Mouse (Mus musculus) liver, postnatal 0 days (tissue): ENCODE measurements at regions not wholly inside any gene's neighbourhood (a gene's known extent, or its start where the extent isn't known, plus 50 kb on each side); places are given as distances from the start of the nearest gene placed in this dataset.

ENCODE experiments used
- ATAC-seq: fragments of 200-750 bp; cut with Nextera tagmentation; 2 replicates; pipeline ENCODE4 v1.8.0; 2017; ENCODE audit warnings: mild to moderate bottlenecking, moderate library complexity
- DNase-seq: peaks from one replicate; pipeline ENCODE4 v3.0.0-alpha.2; 2016
- H3K27ac ChIP-seq: fragments of 300-500 bp; sonication (generic); 2 replicates; pipeline ENCODE4 v1.5.1; 2014; ENCODE audit warnings: antibody characterized with exemption, moderate library complexity, mild to moderate bottlenecking, low read depth
- H3K27me3 ChIP-seq: fragments of 300-500 bp; sonication (generic); 2 replicates; pipeline ENCODE4 v1.6.1; 2014; ENCODE audit warnings: low read length, control low read depth, mixed read lengths; ENCODE audit not compliant: insufficient read depth
- H3K36me3 ChIP-seq: fragments of 300-500 bp; sonication (generic); replicated peaks from 2 replicates; pipeline ENCODE4 v1.6.1; 2014; ENCODE audit warnings: mild to moderate bottlenecking, control low read depth, low read length, moderate library complexity, mixed read lengths; ENCODE audit not compliant: insufficient read depth
- H3K4me1 ChIP-seq: fragments of 300-500 bp; sonication (generic); 2 replicates; pipeline ENCODE4 v1.6.1; 2014; ENCODE audit warnings: antibody characterized with exemption, mild to moderate bottlenecking, control low read depth; ENCODE audit not compliant: insufficient read depth
- H3K4me2 ChIP-seq: fragments of 300-500 bp; sonication (generic); 2 replicates; pipeline ENCODE4 v1.6.1; 2014; ENCODE audit warnings: low read depth, mild to moderate bottlenecking, low read length, moderate library complexity, mixed read lengths
- H3K4me3 ChIP-seq: fragments of 300-500 bp; sonication (generic); 2 replicates; pipeline ENCODE4 v1.5.1; 2014; ENCODE audit warnings: low read depth, low read length
- H3K9ac ChIP-seq: fragments of 300-500 bp; sonication (generic); replicated peaks from 2 replicates; pipeline ENCODE4 v1.6.1; 2014; ENCODE audit warnings: mild to moderate bottlenecking, moderate library complexity
- H3K9me3 ChIP-seq: fragments of 300-500 bp; sonication (generic); 2 replicates; pipeline ENCODE4 v1.6.1; 2016; ENCODE audit warnings: mild to moderate bottlenecking, control low read depth, low read length, mixed read lengths
- CTCF ChIP-seq: sonication (generic); IDR thresholded peaks from 2 replicates; pipeline ENCODE4 v1.5.1; 2016; ENCODE audit warnings: antibody characterized with exemption, low read depth
- EP300 ChIP-seq: IDR thresholded peaks from 2 replicates; pipeline ENCODE4 v1.6.1; 2016; ENCODE audit warnings: antibody characterized with exemption, low read depth, mild to moderate bottlenecking
- WGBS: fragments of 180-500 bp; shearing (Covaris S2); extraction: QIAGEN DNeasy Blood & Tissue Kit; methylation state at CpG from one replicate; pipeline ENCODE4 v1.1.7; 2014; ENCODE audit not compliant: insufficient replicate concordance; 5-methylcytosine and 5-hydroxymethylcytosine counted together

DNA sequence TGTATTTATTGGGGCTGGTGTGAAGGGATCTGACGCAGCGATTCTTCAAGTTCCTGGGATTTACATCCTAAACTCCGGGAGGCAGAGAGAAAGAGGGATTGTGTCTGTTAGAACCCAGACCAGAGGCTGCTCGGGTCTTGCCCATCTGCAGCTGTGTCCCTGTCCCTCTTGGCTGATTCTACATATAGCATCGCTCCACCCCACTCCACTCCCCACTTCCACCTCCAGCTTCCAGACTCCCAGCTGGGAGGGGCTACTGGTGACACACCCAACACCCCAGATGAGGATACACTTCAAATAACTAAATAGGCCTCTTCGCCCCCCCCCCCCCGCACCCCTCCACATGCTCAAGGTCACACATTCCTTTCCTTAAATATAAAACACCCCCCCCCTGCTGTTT lies 85.1 kb upstream of the Smyd2 start:
- no peaks in the 10 kb centered on the region for H3K9me3 ChIP-seq
- WGBS: 66% methylated on average over 7 of the region's 7 CpGs
- H3K36me3 ChIP-seq: no peaks in the 10 kb centered on the region
- no peak for DNase-seq
- no peaks in the 10 kb centered on the region for H3K4me1 ChIP-seq
- ATAC-seq: no peak
- no peak overlapping the region for H3K4me2 ChIP-seq
- H3K27ac ChIP-seq: no peak overlapping the region
- no peak overlapping the region for H3K9ac ChIP-seq
- TF ChIP-seq EP300 (no peak), CTCF (no peak)
- no peak overlapping the region for H3K4me3 ChIP-seq
- no peaks in the 10 kb centered on the region for H3K27me3 ChIP-seq

DNA sequence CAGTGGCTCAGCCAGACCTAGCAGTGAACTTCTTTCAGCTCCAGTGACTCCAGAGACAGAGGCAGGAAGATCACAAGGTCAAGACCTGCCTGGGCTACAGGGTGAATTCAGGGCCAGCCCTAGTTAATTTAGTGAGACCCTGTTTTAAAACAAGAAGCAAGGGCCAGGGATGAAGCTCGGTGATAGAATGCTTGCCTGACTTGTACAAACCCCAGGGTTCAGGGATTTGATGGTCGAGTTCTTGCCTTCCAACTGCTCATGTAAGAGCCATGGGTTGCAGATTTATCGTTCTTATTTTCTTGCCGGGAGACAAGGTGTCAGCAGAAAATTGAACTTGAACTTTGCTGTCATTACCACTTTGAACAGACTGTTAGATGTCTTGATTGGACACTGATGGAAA lies 78.9 kb upstream of the Smyd2 start:
- ATAC-seq: no peak
- H3K36me3 ChIP-seq: no peaks in the 10 kb centered on the region
- no peak for DNase-seq
- WGBS: 76% methylated on average over 4 of the region's 4 CpGs
- H3K9me3 ChIP-seq: no peaks in the 10 kb centered on the region
- no peaks in the 10 kb centered on the region for H3K4me1 ChIP-seq
- no peak overlapping the region for H3K4me3 ChIP-seq
- no peak overlapping the region for H3K4me2 ChIP-seq
- no peak overlapping the region for H3K9ac ChIP-seq
- H3K27me3 ChIP-seq: no peaks in the 10 kb centered on the region
- no peak overlapping the region for H3K27ac ChIP-seq
- no peak for TF ChIP-seq EP300
- no peak for TF ChIP-seq CTCF

DNA sequence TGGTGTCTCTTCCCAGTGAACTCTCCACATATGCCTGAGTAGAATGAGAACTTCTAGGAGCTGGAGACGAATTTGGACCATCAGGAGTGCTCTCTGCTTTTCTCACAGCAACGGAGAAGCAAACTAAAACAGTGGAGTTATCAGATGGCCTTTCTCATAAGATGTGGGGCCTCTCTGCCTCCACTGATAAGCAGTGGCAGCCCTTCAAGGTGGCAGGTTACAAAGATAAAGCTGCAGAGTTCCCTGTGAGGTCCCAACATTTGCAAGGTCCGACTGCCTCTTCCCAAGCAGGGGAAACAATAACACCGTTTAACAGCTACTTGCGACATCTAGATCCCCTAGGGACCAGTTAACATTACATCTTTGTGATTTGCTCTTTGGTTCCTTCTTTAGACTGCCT lies 71.5 kb upstream of the Smyd2 start:
- no peaks in the 10 kb centered on the region for H3K4me1 ChIP-seq
- no peak overlapping the region for H3K4me3 ChIP-seq
- no peak overlapping the region for H3K27ac ChIP-seq
- no peak for DNase-seq
- H3K9me3 ChIP-seq: no peaks in the 10 kb centered on the region
- 26% methylated on average over 5 of the region's 5 CpGs for WGBS
- H3K9ac ChIP-seq: no peak overlapping the region
- TF ChIP-seq EP300 (no peak), CTCF (no peak)
- no peak for ATAC-seq
- H3K36me3 ChIP-seq: no peaks in the 10 kb centered on the region
- H3K4me2 ChIP-seq: no peak overlapping the region
- H3K27me3 ChIP-seq: no peaks in the 10 kb centered on the region

DNA sequence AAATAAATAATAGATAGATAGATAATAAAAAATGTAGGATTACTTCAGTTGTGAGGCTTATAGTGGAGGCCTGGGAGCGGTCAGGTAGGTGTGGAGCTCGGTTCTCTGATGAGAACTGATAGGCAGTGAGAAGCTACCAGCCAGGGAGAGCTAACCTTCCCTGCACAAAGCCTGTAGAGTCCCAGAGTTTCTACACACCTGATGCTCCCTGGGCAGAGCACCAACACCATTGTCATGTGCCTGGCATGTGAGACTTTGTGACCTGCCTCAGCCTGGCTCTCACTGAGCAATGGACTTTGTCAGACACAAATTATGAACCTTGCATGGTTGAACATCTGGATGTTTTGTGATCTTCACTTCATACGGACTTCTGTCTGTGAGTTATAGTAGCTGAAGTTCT lies 71.1 kb upstream of the Smyd2 start:
- peak; percentile 27 for DNase-seq
- TF ChIP-seq EP300: no peak
- TF ChIP-seq CTCF: no peak
- H3K4me1 ChIP-seq: no peaks in the 10 kb centered on the region
- H3K27ac ChIP-seq: no peak overlapping the region
- peak; percentile 47; the same call in 1 of the 2 replicates for ATAC-seq
- no peaks in the 10 kb centered on the region for H3K27me3 ChIP-seq
- 61% methylated on average over 3 of the region's 3 CpGs for WGBS
- no peak overlapping the region for H3K4me2 ChIP-seq
- H3K4me3 ChIP-seq: no peak overlapping the region
- H3K36me3 ChIP-seq: no peaks in the 10 kb centered on the region
- H3K9ac ChIP-seq: no peak overlapping the region
- H3K9me3 ChIP-seq: no peaks in the 10 kb centered on the region

DNA sequence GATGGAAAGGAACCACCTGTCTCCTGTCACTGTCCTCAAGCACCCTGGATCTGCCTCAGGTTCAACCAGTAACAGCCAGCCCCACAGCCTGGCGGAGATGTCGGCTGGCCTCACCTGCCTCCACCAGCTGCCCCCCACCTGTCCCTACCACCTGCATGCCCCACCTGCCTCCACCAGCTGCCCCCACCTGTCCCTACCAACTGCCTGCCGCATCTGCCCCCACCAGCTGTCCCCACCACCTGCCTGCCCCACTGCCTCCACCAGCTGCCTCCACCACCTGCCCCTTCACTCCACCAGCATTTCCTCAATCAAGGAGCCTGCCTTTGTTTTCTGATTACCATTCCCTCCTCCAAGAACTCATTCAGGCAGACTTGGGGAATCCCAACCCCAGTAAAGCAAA lies 68.9 kb upstream of the Smyd2 start:
- H3K9me3 ChIP-seq: no peaks in the 10 kb centered on the region
- no peak overlapping the region for H3K4me3 ChIP-seq
- no peak overlapping the region for H3K9ac ChIP-seq
- DNase-seq (no peak), ATAC-seq (no peak)
- no peaks in the 10 kb centered on the region for H3K27me3 ChIP-seq
- H3K27ac ChIP-seq: no peak overlapping the region
- H3K4me1 ChIP-seq: peaks cover 4% of the 10 kb centered on the region; the same call in 1 of the 2 replicates
- 75% methylated on average over 3 of the region's 3 CpGs for WGBS
- H3K36me3 ChIP-seq: no peaks in the 10 kb centered on the region
- TF ChIP-seq EP300 (no peak), CTCF (no peak)
- no peak overlapping the region for H3K4me2 ChIP-seq

DNA sequence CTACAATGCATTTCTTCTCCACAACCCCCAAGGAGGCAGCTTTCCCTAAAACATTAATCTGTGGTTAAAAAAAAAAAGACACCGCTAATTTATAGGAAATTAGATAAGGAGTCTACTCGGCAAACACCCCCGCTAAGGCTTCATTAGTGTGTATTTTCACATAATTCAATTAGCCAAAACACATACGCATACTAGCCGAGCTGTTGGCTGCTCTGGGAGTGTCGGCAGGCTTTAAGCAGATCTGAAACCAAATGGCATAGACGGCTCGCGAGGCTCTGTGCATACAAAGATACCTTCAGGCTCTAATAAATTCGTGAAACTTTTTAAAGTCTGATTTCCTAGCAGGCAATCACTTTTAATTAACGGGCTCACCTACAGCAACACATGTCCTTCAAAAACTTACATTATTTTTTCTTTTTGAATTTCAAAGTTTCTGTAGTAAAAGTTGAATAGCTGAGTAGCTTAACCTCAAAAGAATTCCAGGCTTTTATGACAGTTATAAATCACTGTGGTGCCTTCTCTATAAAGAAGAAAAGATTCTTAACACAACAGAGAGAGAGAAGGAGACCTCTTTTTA lies 68.0 kb upstream of the Smyd2 start:
- ATAC-seq (no peak), DNase-seq (no peak)
- Histone ChIP-seq H3K4me1 (peaks cover 4% of the 10 kb centered on the region; the same call in 1 of the 2 replicates), H3K36me3 (no peaks in the 10 kb centered on the region), H3K9me3 (no peaks in the 10 kb centered on the region), H3K4me2 (no peak overlapping the region), H3K4me3 (no peak overlapping the region), H3K9ac (no peak overlapping the region), H3K27ac (no peak overlapping the region), H3K27me3 (no peaks in the 10 kb centered on the region)
- 38% methylated on average over 11 of the region's 11 CpGs for WGBS
- no peak for TF ChIP-seq EP300
- no peak for TF ChIP-seq CTCF

DNA sequence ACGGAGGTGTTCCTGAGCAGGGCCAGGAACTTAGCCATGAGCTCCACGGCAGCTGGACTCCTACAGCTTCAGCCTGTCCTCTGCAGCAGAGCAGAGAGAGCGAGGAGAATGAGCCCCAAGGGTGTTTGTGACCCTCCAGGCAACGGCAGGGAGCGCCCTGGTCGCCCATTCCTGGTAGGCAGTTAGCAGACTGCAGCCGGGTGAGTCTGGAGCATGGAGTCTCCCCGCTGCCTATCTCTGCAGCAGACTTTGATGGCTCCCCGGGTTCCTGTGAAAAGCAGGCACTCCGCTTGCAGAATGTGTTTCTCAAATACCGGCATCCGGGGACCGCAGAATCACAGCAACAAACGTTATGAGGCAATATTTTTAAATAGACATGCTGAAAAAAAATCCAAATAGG lies 67.2 kb upstream of the Smyd2 start:
- TF ChIP-seq CTCF: no peak
- TF ChIP-seq EP300: no peak
- Histone ChIP-seq H3K4me1 (peaks cover 4% of the 10 kb centered on the region; the same call in 1 of the 2 replicates), H3K9ac (no peak overlapping the region), H3K27ac (no peak overlapping the region), H3K36me3 (no peaks in the 10 kb centered on the region), H3K4me2 (no peak overlapping the region), H3K4me3 (no peak overlapping the region), H3K27me3 (no peaks in the 10 kb centered on the region), H3K9me3 (no peaks in the 10 kb centered on the region)
- ATAC-seq (no peak), DNase-seq (no peak)
- WGBS: 27% methylated on average over 14 of the region's 14 CpGs
